Mouse (Mus musculus) cerebellum, adult 2 months (tissue): ENCODE measurements at regions not wholly inside any gene's neighbourhood (a gene's known extent, or its start where the extent isn't known, plus 50 kb on each side); places are given as distances from the start of the nearest gene placed in this dataset.
A peak's percentile ranks its signal among the peaks of the same experiment; 100 is the strongest.

ENCODE experiments used
- DNase-seq, 2 experiments: peaks; one replicate each; pipeline ENCODE4 v3.0.0; 2021
- H3K27ac ChIP-seq: fragments of 200-500 bp; 2 replicates; pipeline ENCODE4 v1.5.1; 2012; ENCODE audit warnings: low read length, control low read depth, inconsistent platforms; ENCODE audit not compliant: insufficient read depth
- H3K27me3 ChIP-seq: fragments of 200-500 bp; 2 replicates; pipeline ENCODE4 v1.6.1; 2012; ENCODE audit warnings: inconsistent platforms, mild to moderate bottlenecking, low read length, moderate library complexity; ENCODE audit not compliant: control insufficient read depth, insufficient read depth
- H3K4me1 ChIP-seq: fragments of 200-500 bp; 2 replicates; pipeline ENCODE4 v1.6.1; 2011; ENCODE audit warnings: low read length; ENCODE audit not compliant: control insufficient read depth, insufficient read depth
- H3K4me3 ChIP-seq: fragments of 200-500 bp; replicated peaks from 2 replicates; pipeline ENCODE3; 2011; ENCODE audit warnings: mild to moderate bottlenecking, low read depth, low read length, control low read depth; ENCODE audit not compliant: insufficient read depth
- CTCF ChIP-seq: fragments of 200-500 bp; IDR thresholded peaks from 2 replicates; pipeline ENCODE4 v1.5.1; 2011; ENCODE audit warnings: low read depth, mild to moderate bottlenecking, control low read depth, low read length, moderate library complexity, borderline replicate concordance; ENCODE audit not compliant: insufficient read depth
- POLR2A ChIP-seq: fragments of 200-500 bp; IDR thresholded peaks from 2 replicates; pipeline ENCODE4 v1.6.1; 2011; ENCODE audit warnings: low read length, control low read depth, borderline replicate concordance; ENCODE audit not compliant: insufficient read depth
- WGBS: fragments of 180-500 bp; shearing (Covaris S2); methylation state at CpG from one replicate; pipeline ENCODE4 v1.1.7; 2018; 5-methylcytosine and 5-hydroxymethylcytosine counted together

- H3K27ac ChIP-seq, result no peak overlapping the region
- H3K4me1 ChIP-seq, result no peaks in the 10 kb centered on the region
- no peaks in the 10 kb centered on the region; the same call in 1 of the 2 replicates for H3K27me3 ChIP-seq
- DNase-seq, result no peak
- no peak for TF ChIP-seq CTCF
- TF ChIP-seq POLR2A, result no peak
- 93% methylated on average over 7 of the region's 7 CpGs for WGBS
- no peak overlapping the region for H3K4me3 ChIP-seq
Measured at GRCm38 (mm10) chr13:97394756-97395454, 154.0 kb downstream of the Enc1 start.

DNA sequence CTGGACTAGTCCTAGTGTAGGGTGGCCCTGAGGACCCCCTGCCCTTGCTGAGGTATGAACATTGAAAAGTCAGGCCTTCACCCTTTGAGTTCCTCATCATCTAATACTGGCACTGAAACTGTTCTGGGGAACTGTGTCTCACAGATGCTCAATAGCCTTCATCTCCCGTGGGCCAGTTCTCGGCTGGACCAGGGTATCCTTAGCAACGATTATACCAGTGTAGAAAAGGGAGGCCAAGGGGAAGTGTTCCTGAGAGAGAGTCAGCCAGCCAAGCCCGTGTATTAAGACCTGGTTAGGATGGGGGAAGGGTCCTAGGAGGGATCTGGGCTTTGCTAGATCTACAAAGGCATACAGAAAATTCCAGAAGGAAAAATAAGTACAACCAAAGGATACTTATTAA lies 153.2 kb downstream of the Enc1 start:
- no peak for DNase-seq
- WGBS, result 44% methylated on average over 4 of the region's 4 CpGs
- TF ChIP-seq CTCF (no peak), POLR2A (no peak)
- Histone ChIP-seq H3K4me3 (no peak overlapping the region), H3K27ac (no peak overlapping the region), H3K4me1 (no peaks in the 10 kb centered on the region), H3K27me3 (no peaks in the 10 kb centered on the region; the same call in 1 of the 2 replicates)

DNA sequence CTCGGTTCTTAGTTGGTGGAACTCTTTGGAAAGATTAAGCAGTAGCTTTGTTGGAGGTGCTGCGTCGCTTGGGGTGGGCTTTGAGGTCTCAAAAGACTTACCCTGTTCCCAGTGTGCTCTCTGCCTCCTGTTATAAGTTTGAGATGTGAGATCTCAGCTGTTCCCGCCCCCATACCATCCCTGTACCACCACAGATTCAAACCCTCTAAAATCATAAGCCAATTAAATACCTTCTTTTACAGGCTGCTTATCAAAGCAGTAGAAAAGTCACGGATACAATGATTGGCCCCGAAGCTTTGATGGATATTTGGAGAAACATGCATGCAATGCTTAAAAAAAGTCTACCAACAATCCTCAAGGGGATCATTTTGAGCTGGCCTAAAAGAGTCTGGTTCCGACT lies 152.6 kb downstream of the Enc1 start:
- TF ChIP-seq POLR2A (no peak), CTCF (no peak)
- no peaks in the 10 kb centered on the region for H3K4me1 ChIP-seq
- no peaks in the 10 kb centered on the region; the same call in 1 of the 2 replicates for H3K27me3 ChIP-seq
- DNase-seq, result no peak
- WGBS, result 96% methylated on average over 7 of the region's 7 CpGs
- H3K27ac ChIP-seq, result no peak overlapping the region
- no peak overlapping the region for H3K4me3 ChIP-seq

GRCm38 (mm10) chr13:97390449-97390930 lies 149.6 kb downstream of the Enc1 start:
- TF ChIP-seq CTCF, result no peak
- TF ChIP-seq POLR2A, result no peak
- H3K4me3 ChIP-seq, result no peak overlapping the region
- H3K27ac ChIP-seq, result no peak overlapping the region
- no peaks in the 10 kb centered on the region for H3K4me1 ChIP-seq
- no peaks in the 10 kb centered on the region; the same call in 1 of the 2 replicates for H3K27me3 ChIP-seq
- peak in 1 of 2 experiments; percentile 8 for DNase-seq
- WGBS, result 13% methylated on average over 11 of the region's 11 CpGs

DNA sequence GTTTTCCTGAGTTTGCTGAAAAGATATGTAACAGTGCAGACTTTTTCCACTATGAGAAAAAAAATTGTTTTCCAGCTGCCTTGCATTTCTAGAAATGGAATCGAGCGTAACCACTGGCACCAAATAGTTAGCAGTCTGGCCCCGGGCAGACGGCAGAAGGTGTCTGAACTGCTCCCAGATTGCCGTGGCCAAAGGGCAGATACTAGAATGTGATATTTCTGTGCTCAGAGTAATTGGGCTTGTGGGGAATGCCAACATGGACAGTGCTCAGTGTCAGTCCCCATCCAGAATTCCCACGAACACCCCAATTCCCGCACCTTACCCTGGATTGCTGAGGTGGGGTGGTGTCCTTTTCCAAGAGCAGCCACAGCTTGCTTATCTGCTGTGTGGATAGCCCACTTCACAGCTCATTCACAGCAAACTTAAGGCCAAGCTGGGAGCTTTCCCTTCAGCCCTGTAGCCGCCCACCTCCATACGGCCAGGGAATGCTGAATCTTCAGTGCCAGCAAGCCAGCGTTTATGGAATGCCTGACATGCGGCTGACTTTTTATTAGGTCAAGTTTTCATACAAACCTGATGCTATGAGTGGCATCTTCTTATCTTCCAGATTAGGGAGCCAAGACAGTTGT lies 148.1 kb downstream of the Enc1 start:
- no peak overlapping the region for H3K4me3 ChIP-seq
- H3K27ac ChIP-seq, result no peak overlapping the region
- peak in 1 of 2 experiments; percentile 7 for DNase-seq
- no peaks in the 10 kb centered on the region; the same call in 1 of the 2 replicates for H3K27me3 ChIP-seq
- TF ChIP-seq POLR2A (no peak), CTCF (no peak)
- H3K4me1 ChIP-seq, result no peaks in the 10 kb centered on the region
- 29% methylated on average over 11 of the region's 11 CpGs for WGBS

DNA sequence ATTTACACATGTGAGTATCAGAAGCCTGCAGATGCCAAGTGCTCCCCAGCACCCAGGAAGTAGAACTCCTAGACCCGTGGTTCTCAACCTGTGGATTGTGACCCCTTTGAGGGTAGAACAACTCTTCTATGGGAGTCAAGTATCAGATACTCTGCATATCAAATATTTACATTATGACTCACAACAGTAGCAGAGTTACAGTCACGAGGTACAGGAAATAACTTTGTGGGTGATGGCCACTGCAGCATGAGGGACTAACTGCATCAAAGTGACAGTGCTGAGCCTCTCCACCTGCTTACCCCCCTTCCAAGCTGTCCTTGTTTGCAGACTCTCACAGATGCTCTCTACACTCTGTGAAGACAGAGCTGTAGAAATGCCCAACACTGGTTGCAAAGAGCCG lies 145.6 kb downstream of the Enc1 start:
- WGBS, result 84% methylated on average over 3 of the region's 3 CpGs
- TF ChIP-seq POLR2A (no peak), CTCF (no peak)
- no peak for DNase-seq
- Histone ChIP-seq H3K4me1 (no peaks in the 10 kb centered on the region), H3K4me3 (no peak overlapping the region), H3K27me3 (no peaks in the 10 kb centered on the region; the same call in 1 of the 2 replicates), H3K27ac (no peak overlapping the region)

DNA sequence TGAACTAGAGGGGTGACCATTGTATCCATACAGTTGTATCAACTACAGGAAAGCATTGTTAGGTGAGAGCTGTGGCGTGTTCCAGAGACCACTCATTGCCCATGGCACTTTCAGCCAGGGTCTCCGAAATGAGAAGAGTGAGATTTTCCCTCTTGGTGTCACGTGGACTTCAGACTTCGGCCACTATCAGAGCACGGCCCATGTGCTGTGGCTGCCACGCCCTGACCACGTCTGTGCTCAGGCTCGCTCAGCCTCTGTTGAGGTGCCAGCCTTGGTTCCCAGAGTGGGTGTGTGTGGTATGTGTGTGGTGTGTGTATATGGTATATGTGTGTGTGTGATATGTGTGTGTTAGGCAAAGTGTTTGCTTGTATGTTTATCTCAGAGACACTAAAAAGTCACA lies 144.6 kb downstream of the Enc1 start:
- Histone ChIP-seq H3K27me3 (no peaks in the 10 kb centered on the region; the same call in 1 of the 2 replicates), H3K4me3 (no peak overlapping the region), H3K4me1 (no peaks in the 10 kb centered on the region), H3K27ac (no peak overlapping the region)
- TF ChIP-seq CTCF, result no peak
- TF ChIP-seq POLR2A, result no peak
- 98% methylated on average over 8 of the region's 8 CpGs for WGBS
- no peak for DNase-seq
